Comparison of ENCODE assay signal across 15 mouse cellular contexts in genomic region chr14:50788157-50788556, GRCm38 (mm10). TPM values are rescaled to one million over a fixed set of nuclear protein-coding genes. Genes with fewer than 3 reads are reported as not detected.
A peak's percentile ranks its signal among the peaks of the same experiment; 100 is the strongest.
DNase-seq lines count a peak whose midpoint lies in the region; ATAC-seq and TF ChIP-seq lines count a peak whose summit lies in the region.
"Had no signal": no experiment of that assay in that cellular context is flagged by ENCODE, and none has a peak within 500 bp of the region (broad histone marks: within the 10 kb centered on the region; RNA-seq: fewer than 3 reads in every experiment).

No protein-coding gene starts in this region.

- no peak overlapping the region for H3K27ac ChIP-seq in heart, adult 2 months
- no peak overlapping the region for H3K27ac ChIP-seq in liver, postnatal 0 days (ENCODE audit: low read depth)
- H3K27ac ChIP-seq in liver, embryonic 12.5 days = no peak overlapping the region
- H3K27ac ChIP-seq: embryonic facial prominence, embryonic 15.5 days; limb, embryonic 13.5 days had no signal

- DNase-seq in heart, adult 2 months = no peak
- DNase-seq in heart, postnatal 36 days = no peak
- DNase-seq in liver, postnatal 0 days = no peak
- peak; percentile 24 for DNase-seq in adipocyte (ENCODE audit: low spot score)
- peak; percentile 60 for DNase-seq in retina, embryonic 14.5 days (ENCODE audit: low spot score)
- DNase-seq: gastrocnemius, postnatal 10 days; heart, postnatal 10 days; kidney, adult 9 months; layer of hippocampus, adult 9-11 months; thymus, postnatal 36 days had no signal

- ATAC-seq in liver, postnatal 0 days = no peak
- no peak for ATAC-seq in liver, embryonic 12.5 days
- ATAC-seq in activated CD4-positive, CD25-positive, alpha-beta regulatory T cell, adult 4 months = no peak
- ATAC-seq in erythroblast, adult 5-6 weeks (replicated peaks; ENCODE audit: low FRiP score, poor library complexity, severe bottlenecking) = no peak

- peak; percentile 47 for TF ChIP-seq CTCF in heart, adult 2 months (IDR thresholded peaks at IDR 0.05)
- TF ChIP-seq CTCF in liver, postnatal 0 days (IDR thresholded peaks at IDR 0.05; ENCODE audit: low read depth) = peak; percentile 60

- TF ChIP-seq POLR2A in heart, adult 2 months (IDR thresholded peaks at IDR 0.05; ENCODE audit: insufficient read depth, low read depth, low read length) = no peak

- no peak overlapping the region for H3K9ac ChIP-seq in heart, adult 2 months (ENCODE audit: low read depth, low read length)
- H3K9ac ChIP-seq in liver, postnatal 0 days (replicated peaks) = no peak overlapping the region
- no peak overlapping the region for H3K9ac ChIP-seq in liver, embryonic 12.5 days
- H3K9ac ChIP-seq: embryonic facial prominence, embryonic 15.5 days; limb, embryonic 13.5 days had no signal

- TF ChIP-seq EP300 in heart, adult 2 months (IDR thresholded peaks at IDR 0.05; ENCODE audit: insufficient read depth, low read depth, low read length) = no peak
- no peak for TF ChIP-seq EP300 in liver, postnatal 0 days (IDR thresholded peaks at IDR 0.05; ENCODE audit: low read depth)

- H3K9me3 ChIP-seq in liver, postnatal 0 days (ENCODE audit: low read length) = no peaks in the 10 kb centered on the region
- H3K9me3 ChIP-seq in liver, embryonic 12.5 days (replicated peaks) = no peaks in the 10 kb centered on the region
- H3K9me3 ChIP-seq: embryonic facial prominence, embryonic 15.5 days; limb, embryonic 13.5 days had no signal

- H3K36me3 ChIP-seq in heart, adult 2 months (ENCODE audit: control insufficient read depth, insufficient read depth, low read length) = peaks cover 6% of the 10 kb centered on the region
- H3K36me3 ChIP-seq in liver, postnatal 0 days (replicated peaks; ENCODE audit: insufficient read depth, low read length) = no peaks in the 10 kb centered on the region
- no peaks in the 10 kb centered on the region for H3K36me3 ChIP-seq in liver, embryonic 12.5 days
- H3K36me3 ChIP-seq: embryonic facial prominence, embryonic 15.5 days; limb, embryonic 13.5 days had no signal

- H3K4me2 ChIP-seq in liver, postnatal 0 days (ENCODE audit: low read depth, low read length) = no peak overlapping the region
- H3K4me2 ChIP-seq in liver, embryonic 12.5 days = no peak overlapping the region
- H3K4me2 ChIP-seq: embryonic facial prominence, embryonic 15.5 days; limb, embryonic 13.5 days had no signal

- peaks cover 3% of the 10 kb centered on the region for H3K4me1 ChIP-seq in heart, adult 2 months (ENCODE audit: control insufficient read depth, insufficient read depth, low read length)
- H3K4me1 ChIP-seq in liver, postnatal 0 days (ENCODE audit: insufficient read depth) = peaks cover 6% of the 10 kb centered on the region
- peaks cover 8% of the 10 kb centered on the region for H3K4me1 ChIP-seq in liver, embryonic 12.5 days

- H3K79me2 ChIP-seq in heart, adult 2 months (replicated peaks; ENCODE audit: control insufficient read depth, insufficient read depth, low read length) = no peaks in the 10 kb centered on the region

- 9% methylated on average over 2 of the region's 2 CpGs for WGBS in heart, adult 2 months
- 17% methylated on average over 2 of the region's 2 CpGs for WGBS in liver, postnatal 0 days (ENCODE audit: insufficient replicate concordance)
- 20% methylated on average over 2 of the region's 2 CpGs for WGBS in liver, embryonic 12.5 days (ENCODE audit: insufficient replicate concordance)

- intact Hi-C loops in heart, adult 2 months (cut with DNase I) = no loop called here
- intact Hi-C loops in heart, postnatal 36 days (cut with DNase I) = no loop called here

- H3K27me3 ChIP-seq in heart, adult 2 months (ENCODE audit: control insufficient read depth, insufficient read depth, low read length) = no peaks in the 10 kb centered on the region
- no peaks in the 10 kb centered on the region for H3K27me3 ChIP-seq in liver, postnatal 0 days (ENCODE audit: insufficient read depth, low read length)
- no peaks in the 10 kb centered on the region; the same call in 1 of the 2 replicates for H3K27me3 ChIP-seq in liver, embryonic 12.5 days (replicated peaks)
- H3K27me3 ChIP-seq: embryonic facial prominence, embryonic 15.5 days; limb, embryonic 13.5 days had no signal

- H3K4me3 ChIP-seq in heart, adult 2 months = no peak overlapping the region
- H3K4me3 ChIP-seq in liver, postnatal 0 days (ENCODE audit: low read depth, low read length) = no peak overlapping the region
- H3K4me3 ChIP-seq in liver, embryonic 12.5 days = no peak overlapping the region
- H3K4me3 ChIP-seq: embryonic facial prominence, embryonic 15.5 days; limb, embryonic 13.5 days had no signal

RNA-seq across cellular contexts. Expression of gene Ttc5, which starts 2.8 kb away (rescaled TPM):
- total RNA-seq in heart, adult 2 months (2021) = 10 to 100 TPM; 13.2 to 13.9 TPM
- polyA plus RNA-seq in heart, adult 2 months (2012; rRNA removed) = 13.3 and 18.4 TPM in 2 replicates
- total RNA-seq in heart, postnatal 36 days (2021) = 10 to 100 TPM; 13.8 to 15.2 TPM
- polyA plus RNA-seq in liver, postnatal 0 days (2015; fragmentation: Nextera tagmentation; extraction: Ambion mirVana) = 15.9 and 17.7 TPM in 2 replicates
- 27.3 and 27.9 TPM in 2 replicates for polyA plus RNA-seq in liver, embryonic 12.5 days (2016; fragmentation: Nextera tagmentation; extraction: Ambion mirVana)
- polyA plus RNA-seq in activated CD4-positive, CD25-positive, alpha-beta regulatory T cell, adult 4 months (2017; shearing (Covaris generic)) = 100 to 1,000 TPM; 108 to 124 TPM
- 1.2 and 7.7 TPM in 2 replicates for total RNA-seq in erythroblast, adult 5-6 weeks (2015; ENCODE audit: low replicate concordance)
- 9.8 and 11.8 TPM in 2 replicates for total RNA-seq in erythroblast, adult 5-6 weeks (2017; ENCODE audit: low replicate concordance)

RNA-seq across cellular contexts. Expression of gene Ccnb1ip1, which starts 19.4 kb away (rescaled TPM):
- total RNA-seq in heart, adult 2 months (2021) = not detected
- polyA plus RNA-seq in heart, adult 2 months (2012; rRNA removed) = not detected in 2 replicates
- total RNA-seq in heart, postnatal 36 days (2021) = not detected
- polyA plus RNA-seq in liver, postnatal 0 days (2015; fragmentation: Nextera tagmentation; extraction: Ambion mirVana) = not detected in 2 replicates
- polyA plus RNA-seq in liver, embryonic 12.5 days (2016; fragmentation: Nextera tagmentation; extraction: Ambion mirVana) = not detected in 2 replicates
- polyA plus RNA-seq in activated CD4-positive, CD25-positive, alpha-beta regulatory T cell, adult 4 months (2017; shearing (Covaris generic)) = not detected
- total RNA-seq in erythroblast, adult 5-6 weeks (2015; ENCODE audit: low replicate concordance) = not detected in 2 replicates
- total RNA-seq in erythroblast, adult 5-6 weeks (2017; ENCODE audit: low replicate concordance) = not detected in 2 replicates
- total RNA-seq: gastrocnemius, postnatal 10 days; heart, postnatal 10 days had no signal
- polyA plus RNA-seq: embryonic facial prominence, embryonic 15.5 days; limb, embryonic 13.5 days had no signal

RNA-seq across cellular contexts. Expression of gene Parp2, which starts 19.5 kb away (rescaled TPM):
- 10 to 100 TPM; 14.7 to 15.6 TPM for total RNA-seq in heart, adult 2 months (2021)
- 12.5 and 23.2 TPM in 2 replicates for polyA plus RNA-seq in heart, adult 2 months (2012; rRNA removed)
- total RNA-seq in heart, postnatal 36 days (2021) = 10 to 100 TPM; 14.3 to 15.7 TPM
- polyA plus RNA-seq in liver, postnatal 0 days (2015; fragmentation: Nextera tagmentation; extraction: Ambion mirVana) = 19.1 and 22.5 TPM in 2 replicates
- polyA plus RNA-seq in liver, embryonic 12.5 days (2016; fragmentation: Nextera tagmentation; extraction: Ambion mirVana) = 44.8 and 45.8 TPM in 2 replicates
- polyA plus RNA-seq in activated CD4-positive, CD25-positive, alpha-beta regulatory T cell, adult 4 months (2017; shearing (Covaris generic)) = 10 to 100 TPM; 83.6 to 88.1 TPM
- total RNA-seq in erythroblast, adult 5-6 weeks (2015; ENCODE audit: low replicate concordance) = 15.8 and 18.2 TPM in 2 replicates
- 32.1 and 44.7 TPM in 2 replicates for total RNA-seq in erythroblast, adult 5-6 weeks (2017; ENCODE audit: low replicate concordance)

RNA-seq across cellular contexts. Expression of gene Olfr749, which starts 43.3 kb away (rescaled TPM):
- total RNA-seq in heart, adult 2 months (2021) = not detected
- polyA plus RNA-seq in heart, adult 2 months (2012; rRNA removed) = not detected in 2 replicates
- total RNA-seq in heart, postnatal 36 days (2021) = not detected
- not detected in 2 replicates for polyA plus RNA-seq in liver, postnatal 0 days (2015; fragmentation: Nextera tagmentation; extraction: Ambion mirVana)
- not detected in 2 replicates for polyA plus RNA-seq in liver, embryonic 12.5 days (2016; fragmentation: Nextera tagmentation; extraction: Ambion mirVana)
- not detected for polyA plus RNA-seq in activated CD4-positive, CD25-positive, alpha-beta regulatory T cell, adult 4 months (2017; shearing (Covaris generic))
- not detected in 2 replicates for total RNA-seq in erythroblast, adult 5-6 weeks (2015; ENCODE audit: low replicate concordance)
- total RNA-seq in erythroblast, adult 5-6 weeks (2017; ENCODE audit: low replicate concordance) = not detected in 2 replicates
- total RNA-seq: gastrocnemius, postnatal 10 days; heart, postnatal 10 days had no signal
- polyA plus RNA-seq: limb, embryonic 13.5 days had no signal

Comparison
In these comparisons a context has a peak if more than half of its experiments do, and no peak if none do; other contexts are left out.
1. DNase-seq: peak in adipocyte (single experiment) and retina, embryonic 14.5 days (single experiment); none in heart, adult 2 months (0 of 2), heart, postnatal 36 days (0 of 2) and liver, postnatal 0 days (single experiment).